Mouse (Mus musculus): ENCODE data around the gene Ppp1r35. TPM values are rescaled to one million over a fixed set of nuclear protein-coding genes. Genes with fewer than 3 reads are reported as not detected.

The Ppp1r35 gene
- polyA plus RNA-seq, 1 experiment from 2014 or later, result 17.2 TPM

DNA sequence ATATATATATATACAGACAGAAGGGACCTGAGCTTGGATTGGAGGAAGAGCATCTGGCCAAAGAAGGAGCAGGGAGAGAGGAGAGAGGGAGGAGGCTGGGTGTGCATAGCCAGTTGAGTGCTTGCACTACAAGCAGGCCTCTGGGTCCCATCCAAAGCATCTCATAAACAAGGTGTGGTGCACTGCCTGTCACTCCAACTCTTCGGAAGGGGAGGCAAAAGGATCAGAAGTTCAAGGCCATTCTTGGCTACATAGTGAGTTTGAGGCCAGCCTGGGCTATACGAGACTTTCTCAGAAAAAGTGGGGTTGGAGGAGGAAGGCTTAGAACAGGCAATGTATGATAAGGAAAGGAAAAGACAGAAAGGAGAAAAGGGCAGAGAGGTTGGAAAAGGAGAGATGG lies 47.3 kb downstream of the Ppp1r35 start:
- WGBS, result 78% methylated on average over 2 of the region's 2 CpGs
- ATAC-seq (ENCODE audit: low FRiP score, low TSS enrichment), result no peak
- no peak overlapping the region for H3K4me2 ChIP-seq (replicated peaks; ENCODE audit: low read depth)
- no peaks in the 10 kb centered on the region for H3K27me3 ChIP-seq (ENCODE audit: control insufficient read depth, insufficient read depth, low read length)
- no peaks in the 10 kb centered on the region for H3K4me1 ChIP-seq (replicated peaks; ENCODE audit: control insufficient read depth, insufficient read depth)
- TF ChIP-seq CTCF (IDR thresholded peaks at IDR 0.05; ENCODE audit: low read depth) (no peak), EP300 (optimal IDR thresholded peaks at IDR 0.05) (no peak)
- no peaks in the 10 kb centered on the region for H3K36me3 ChIP-seq (ENCODE audit: control insufficient read depth, insufficient read depth, low read length)
- DNase-seq (ENCODE audit: low spot score), result no peak
- no peak overlapping the region for H3K4me3 ChIP-seq (ENCODE audit: low read depth, low read length)
- no peaks in the 10 kb centered on the region for H3K9me3 ChIP-seq (ENCODE audit: control insufficient read depth, low read length)
- no peak overlapping the region for H3K27ac ChIP-seq (replicated peaks)
- no peak overlapping the region for H3K9ac ChIP-seq (ENCODE audit: low read length)

DNA sequence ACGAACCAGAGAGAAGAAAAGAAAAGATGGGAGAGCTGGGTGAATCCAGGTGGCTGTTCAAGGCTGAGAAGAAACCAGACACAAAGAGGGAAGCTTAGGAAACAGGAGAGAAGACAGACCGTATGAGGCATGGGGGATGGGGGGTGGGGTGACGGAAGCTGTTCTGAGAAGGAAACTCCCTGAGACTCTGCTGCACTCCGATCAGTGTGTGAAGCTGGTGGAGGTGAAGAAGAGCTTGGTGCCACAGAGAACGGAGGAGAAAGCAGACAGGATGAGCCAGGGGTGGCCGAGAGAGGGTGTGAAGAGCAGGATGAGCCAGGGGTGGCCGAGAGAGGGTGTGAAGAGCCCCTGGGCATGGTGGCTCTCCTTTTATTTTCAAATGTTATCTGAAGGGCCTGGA lies 47.8 kb downstream of the Ppp1r35 start:
- WGBS, result 47% methylated on average over 7 of the region's 7 CpGs
- DNase-seq (ENCODE audit: low spot score) (no peak), ATAC-seq (ENCODE audit: low FRiP score, low TSS enrichment) (no peak)
- Histone ChIP-seq H3K4me2 (replicated peaks; ENCODE audit: low read depth) (no peak overlapping the region), H3K9ac (ENCODE audit: low read length) (no peak overlapping the region), H3K4me3 (ENCODE audit: low read depth, low read length) (no peak overlapping the region), H3K27me3 (ENCODE audit: control insufficient read depth, insufficient read depth, low read length) (no peaks in the 10 kb centered on the region), H3K27ac (replicated peaks) (no peak overlapping the region), H3K36me3 (ENCODE audit: control insufficient read depth, insufficient read depth, low read length) (no peaks in the 10 kb centered on the region), H3K4me1 (replicated peaks; ENCODE audit: control insufficient read depth, insufficient read depth) (no peaks in the 10 kb centered on the region), H3K9me3 (ENCODE audit: control insufficient read depth, low read length) (no peaks in the 10 kb centered on the region)
- TF ChIP-seq CTCF (IDR thresholded peaks at IDR 0.05; ENCODE audit: low read depth) (no peak), EP300 (optimal IDR thresholded peaks at IDR 0.05) (no peak)

DNA sequence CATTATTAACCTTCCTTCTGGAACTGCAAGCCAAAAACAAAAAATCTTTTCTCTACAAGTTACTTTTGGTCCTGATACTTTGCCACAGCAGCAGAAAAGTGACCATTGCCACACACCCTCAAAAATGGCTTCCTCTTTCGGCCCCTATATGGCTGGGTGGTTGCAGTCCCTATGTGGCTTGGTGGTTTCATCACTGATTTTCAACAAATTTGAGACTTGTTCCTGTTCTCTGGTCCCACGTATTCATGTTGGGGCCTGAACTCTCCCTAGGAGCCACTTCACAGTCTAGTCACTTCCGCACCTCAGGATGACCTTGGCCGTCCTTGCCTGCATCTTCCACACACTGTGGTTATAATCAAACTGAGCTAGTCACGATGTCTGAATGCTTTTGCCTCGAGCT lies 50.0 kb downstream of the Ppp1r35 start:
- TF ChIP-seq EP300 (optimal IDR thresholded peaks at IDR 0.05), result no peak
- TF ChIP-seq CTCF (IDR thresholded peaks at IDR 0.05; ENCODE audit: low read depth), result no peak
- Histone ChIP-seq H3K9ac (ENCODE audit: low read length) (no peak overlapping the region), H3K27me3 (ENCODE audit: control insufficient read depth, insufficient read depth, low read length) (no peaks in the 10 kb centered on the region), H3K4me3 (ENCODE audit: low read depth, low read length) (no peak overlapping the region), H3K36me3 (ENCODE audit: control insufficient read depth, insufficient read depth, low read length) (no peaks in the 10 kb centered on the region), H3K4me2 (replicated peaks; ENCODE audit: low read depth) (no peak overlapping the region), H3K4me1 (replicated peaks; ENCODE audit: control insufficient read depth, insufficient read depth) (no peaks in the 10 kb centered on the region), H3K9me3 (ENCODE audit: control insufficient read depth, low read length) (no peaks in the 10 kb centered on the region), H3K27ac (replicated peaks) (no peak overlapping the region)
- ATAC-seq (ENCODE audit: low FRiP score, low TSS enrichment) (no peak), DNase-seq (ENCODE audit: low spot score) (no peak)
- WGBS, result 83% methylated on average over 6 of the region's 6 CpGs

Other genes with a start within 250 kb of the Ppp1r35 start
- not detected in 2 replicates for gene Epo, start 245.6 kb upstream of the Ppp1r35 start, polyA plus RNA-seq (2015; fragmentation: Nextera tagmentation; extraction: Ambion mirVana)
- gene Gnb2, start 245.3 kb upstream of the Ppp1r35 start, polyA plus RNA-seq (2015; fragmentation: Nextera tagmentation; extraction: Ambion mirVana), result 345 and 374 TPM in 2 replicates
- gene Actl6b, start 225.3 kb upstream of the Ppp1r35 start, polyA plus RNA-seq (2015; fragmentation: Nextera tagmentation; extraction: Ambion mirVana), result 2.3 and 2.7 TPM in 2 replicates
- 1.2 and 1.3 TPM in 2 replicates for gene Tfr2, start 209.0 kb upstream of the Ppp1r35 start, polyA plus RNA-seq (2015; fragmentation: Nextera tagmentation; extraction: Ambion mirVana)
- 30.8 and 34.3 TPM in 2 replicates for gene Mospd3, start 177.8 kb upstream of the Ppp1r35 start, polyA plus RNA-seq (2015; fragmentation: Nextera tagmentation; extraction: Ambion mirVana)
- 77.3 and 85.9 TPM in 2 replicates for gene Pcolce, start 165.1 kb upstream of the Ppp1r35 start, polyA plus RNA-seq (2015; fragmentation: Nextera tagmentation; extraction: Ambion mirVana)
- 0.11 and 0.16 TPM in 2 replicates for gene Fbxo24, start 149.8 kb upstream of the Ppp1r35 start, polyA plus RNA-seq (2015; fragmentation: Nextera tagmentation; extraction: Ambion mirVana)
- 22.5 and 27.0 TPM in 2 replicates for gene Lrch4, start 149.7 kb upstream of the Ppp1r35 start, polyA plus RNA-seq (2015; fragmentation: Nextera tagmentation; extraction: Ambion mirVana)
- gene Gm20605, start 149.7 kb upstream of the Ppp1r35 start, polyA plus RNA-seq (2015; fragmentation: Nextera tagmentation; extraction: Ambion mirVana), result 2.4 and 3.4 TPM in 2 replicates
- gene Sap25, start 137.5 kb upstream of the Ppp1r35 start, polyA plus RNA-seq (2015; fragmentation: Nextera tagmentation; extraction: Ambion mirVana), result 3.7 and 4.1 TPM in 2 replicates
- 0.07 and 0.15 TPM in 2 replicates for gene Irs3, start 133.1 kb upstream of the Ppp1r35 start, polyA plus RNA-seq (2015; fragmentation: Nextera tagmentation; extraction: Ambion mirVana)
- 10.4 and 12.4 TPM in 2 replicates for gene Agfg2, start 94.1 kb upstream of the Ppp1r35 start, polyA plus RNA-seq (2015; fragmentation: Nextera tagmentation; extraction: Ambion mirVana)
- 1.0 TPM in 2 replicates for gene Nyap1, start 37.2 kb upstream of the Ppp1r35 start, polyA plus RNA-seq (2015; fragmentation: Nextera tagmentation; extraction: Ambion mirVana)
- gene Tsc22d4, start 33.1 kb upstream of the Ppp1r35 start, polyA plus RNA-seq (2015; fragmentation: Nextera tagmentation; extraction: Ambion mirVana), result 100 and 110 TPM in 2 replicates
- gene Mepce, start 8.8 kb downstream of the Ppp1r35 start, polyA plus RNA-seq (2015; fragmentation: Nextera tagmentation; extraction: Ambion mirVana), result 5.8 and 6.8 TPM in 2 replicates
- gene Zcwpw1, start 8.9 kb downstream of the Ppp1r35 start, polyA plus RNA-seq (2015; fragmentation: Nextera tagmentation; extraction: Ambion mirVana), result 2.6 and 2.7 TPM in 2 replicates
- 0.64 and 1.4 TPM in 2 replicates for gene Pilra, start 57.4 kb downstream of the Ppp1r35 start, polyA plus RNA-seq (2015; fragmentation: Nextera tagmentation; extraction: Ambion mirVana)
- gene Pilrb1, start 79.3 kb downstream of the Ppp1r35 start, polyA plus RNA-seq (2015; fragmentation: Nextera tagmentation; extraction: Ambion mirVana), result 0.33 and 0.40 TPM in 2 replicates
- gene Pilrb2, start 93.0 kb downstream of the Ppp1r35 start, polyA plus RNA-seq (2015; fragmentation: Nextera tagmentation; extraction: Ambion mirVana), result 0.49 and 0.88 TPM in 2 replicates
- gene Cyp3a13, start 142.8 kb downstream of the Ppp1r35 start, polyA plus RNA-seq (2015; fragmentation: Nextera tagmentation; extraction: Ambion mirVana), result 34.5 and 34.8 TPM in 2 replicates
- 0.92 TPM in 2 replicates for gene Gjc3, start 184.2 kb downstream of the Ppp1r35 start, polyA plus RNA-seq (2015; fragmentation: Nextera tagmentation; extraction: Ambion mirVana)
- gene Azgp1, start 202.7 kb downstream of the Ppp1r35 start, polyA plus RNA-seq (2015; fragmentation: Nextera tagmentation; extraction: Ambion mirVana), result 1.1 and 1.5 TPM in 2 replicates
- gene Smok3a, start 242.4 kb downstream of the Ppp1r35 start, polyA plus RNA-seq (2015; fragmentation: Nextera tagmentation; extraction: Ambion mirVana), result 0.10 TPM in 1 of 2 replicates, not detected in the other
- gene Smok3b, start 242.6 kb downstream of the Ppp1r35 start, polyA plus RNA-seq (2015; fragmentation: Nextera tagmentation; extraction: Ambion mirVana), result not detected in 2 replicates